Mouse (Mus musculus): ENCODE measurements around the gene Cck.

DNA sequence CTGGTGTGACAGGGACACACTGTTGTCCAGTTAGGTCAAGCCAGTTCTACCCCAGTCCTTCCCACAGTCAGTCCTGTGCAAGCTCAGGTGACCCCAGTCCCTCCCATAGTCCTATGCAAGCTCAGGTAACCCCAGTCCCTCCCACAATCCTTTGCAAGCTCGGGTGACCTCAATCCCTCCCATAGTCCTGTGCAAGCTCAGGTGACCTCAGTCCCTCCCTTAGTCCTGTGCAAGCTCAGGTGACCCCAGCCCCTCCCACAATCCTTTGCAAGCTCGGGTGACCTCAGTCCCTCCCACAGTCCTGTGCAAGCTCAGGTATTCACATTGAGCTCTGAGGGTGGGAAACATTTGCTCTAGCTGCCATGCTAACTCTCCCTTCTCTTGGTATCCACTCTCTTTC, 35.5 kb downstream of the Cck start:
- no peak for TF ChIP-seq POLR2A (IDR thresholded peaks at IDR 0.05; ENCODE audit: borderline replicate concordance, low read depth, low read length)
- no peak for TF ChIP-seq CTCF (IDR thresholded peaks at IDR 0.05; ENCODE audit: low read depth, low read length)
